8 mouse cellular contexts compared by ENCODE assay signal in the genomic region with DNA sequence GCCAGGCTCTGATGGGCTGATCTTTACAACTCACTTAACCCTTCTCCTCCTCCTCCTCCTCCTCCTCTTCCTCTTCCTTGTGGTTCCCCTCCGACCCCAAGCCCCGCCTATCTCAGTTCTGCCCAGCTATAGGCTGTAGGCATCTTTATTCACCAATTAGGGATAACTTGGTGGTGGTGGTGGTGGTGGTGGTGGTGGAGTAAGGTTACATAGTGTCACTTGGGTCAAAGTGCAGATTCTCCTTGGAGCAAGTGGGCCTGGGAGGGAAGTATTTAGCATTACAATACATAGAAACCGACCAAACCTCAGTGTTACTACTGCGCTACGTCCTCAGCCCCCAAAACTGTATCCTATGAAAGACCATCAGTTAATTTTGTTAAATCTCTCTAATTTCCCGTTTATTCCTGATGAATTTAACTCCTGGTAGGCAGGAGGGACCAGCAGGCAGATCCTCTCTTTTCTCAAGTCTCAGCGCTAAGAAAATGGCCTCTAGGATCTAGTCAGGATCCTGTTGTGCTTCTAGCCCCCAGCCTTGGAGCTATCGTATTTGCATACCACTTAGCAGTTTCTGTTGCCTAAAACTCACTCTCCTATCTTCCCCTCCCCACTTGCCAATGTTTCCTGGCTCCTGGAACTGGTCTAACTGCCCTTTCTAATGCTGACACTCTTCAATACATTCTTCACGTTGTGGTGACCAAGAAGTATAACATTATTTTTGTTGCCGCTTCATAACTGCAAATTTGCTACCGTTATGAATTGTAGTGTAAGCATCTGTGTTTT. TPM values are rescaled to one million over a fixed set of nuclear protein-coding genes. Genes with fewer than 3 reads are reported as not detected.
DNase-seq lines count a peak whose midpoint lies in the region; ATAC-seq and TF ChIP-seq lines count a peak whose summit lies in the region.

No protein-coding gene starts in this region.

- no peak for DNase-seq in lung, adult 2 months
- no peak for DNase-seq in forebrain, embryonic 11.5 days (ENCODE audit: low spot score)
- peak; percentile 61 for DNase-seq in liver
- DNase-seq in right cerebral cortex, postnatal 14 days, result no peak
- DNase-seq in layer of hippocampus, adult 8-10 months (ENCODE audit: low spot score in 2 of 2), result no peak
- no peak for DNase-seq in urinary bladder, postnatal 10 days (ENCODE audit: low spot score)

- H3K4me1 ChIP-seq in lung, embryonic 15.5 days, result peaks cover 19% of the 10 kb centered on the region
- peaks cover 4% of the 10 kb centered on the region for H3K4me1 ChIP-seq in lung, adult 2 months (ENCODE audit: control insufficient read depth, insufficient read depth, low read length)
- peaks cover 1% of the 10 kb centered on the region; the same call in 1 of the 2 replicates for H3K4me1 ChIP-seq in forebrain, embryonic 11.5 days (replicated peaks; ENCODE audit: control insufficient read depth, insufficient read depth, low read length)
- H3K4me1 ChIP-seq in stomach, embryonic 16.5 days (ENCODE audit: control insufficient read depth, insufficient read depth, low read length), result peaks cover 3% of the 10 kb centered on the region; the same call in 1 of the 2 replicates

- no peak for ATAC-seq in lung, embryonic 15.5 days (ENCODE audit: borderline replicate concordance, extremely low read depth, low FRiP score, low TSS enrichment)
- ATAC-seq in forebrain, embryonic 11.5 days (replicated peaks; ENCODE audit: low FRiP score), result no peak
- ATAC-seq in stomach, embryonic 16.5 days (ENCODE audit: insufficient read depth, low FRiP score), result no peak

- peak overlapping the region; percentile 97 for H3K27ac ChIP-seq in lung, embryonic 15.5 days
- peak overlapping the region; percentile 89 for H3K27ac ChIP-seq in forebrain, embryonic 11.5 days (ENCODE audit: low read depth, low read length)
- peak overlapping the region; percentile 99 for H3K27ac ChIP-seq in stomach, embryonic 16.5 days (ENCODE audit: low read length)

- H3K27me3 ChIP-seq in lung, embryonic 15.5 days, result peaks cover 30% of the 10 kb centered on the region; the same call in 1 of the 2 replicates
- H3K27me3 ChIP-seq in forebrain, embryonic 11.5 days (ENCODE audit: control insufficient read depth, insufficient read depth, low read length), result peaks cover 9% of the 10 kb centered on the region; the same call in 1 of the 2 replicates
- peaks cover 4% of the 10 kb centered on the region; the same call in 1 of the 2 replicates for H3K27me3 ChIP-seq in stomach, embryonic 16.5 days (ENCODE audit: control insufficient read depth, insufficient read depth, low read length)

- TF ChIP-seq CTCF in lung, adult 2 months (IDR thresholded peaks at IDR 0.05; ENCODE audit: insufficient read depth, low read length), result no peak

- peak overlapping the region; percentile 58 for H3K4me2 ChIP-seq in lung, embryonic 15.5 days
- H3K4me2 ChIP-seq in forebrain, embryonic 11.5 days (ENCODE audit: low read depth, low read length, severe bottlenecking), result peak overlapping the region; percentile 56; the same call in 1 of the 2 replicates
- H3K4me2 ChIP-seq in stomach, embryonic 16.5 days (ENCODE audit: low read depth, low read length), result peak overlapping the region; percentile 55; the same call in 1 of the 2 replicates

- H3K9me3 ChIP-seq in lung, embryonic 15.5 days, result no peaks in the 10 kb centered on the region
- no peaks in the 10 kb centered on the region for H3K9me3 ChIP-seq in forebrain, embryonic 11.5 days (ENCODE audit: control insufficient read depth, low read length)
- no peaks in the 10 kb centered on the region for H3K9me3 ChIP-seq in stomach, embryonic 16.5 days (replicated peaks; ENCODE audit: control insufficient read depth, low read length)

- WGBS in lung, embryonic 15.5 days, result 32% methylated on average over 11 of the region's 11 CpGs
- WGBS in lung, adult 2 months, result 41% methylated on average over 11 of the region's 11 CpGs
- 14% methylated on average over 11 of the region's 11 CpGs for WGBS in forebrain, embryonic 11.5 days
- 33% methylated on average over 11 of the region's 11 CpGs for WGBS in stomach, embryonic 16.5 days

- no peak overlapping the region for H3K4me3 ChIP-seq in lung, embryonic 15.5 days
- H3K4me3 ChIP-seq in lung, adult 2 months (replicated peaks; ENCODE audit: extremely low read depth, low read depth, low read length), result no peak overlapping the region
- peak overlapping the region; percentile 22; the same call in 1 of the 2 replicates for H3K4me3 ChIP-seq in forebrain, embryonic 11.5 days (ENCODE audit: low read depth, low read length)
- no peak overlapping the region; the same call in 1 of the 2 replicates for H3K4me3 ChIP-seq in stomach, embryonic 16.5 days (replicated peaks; ENCODE audit: low read length)

- no peak for TF ChIP-seq POLR2A in lung, adult 2 months (IDR thresholded peaks at IDR 0.05; ENCODE audit: borderline replicate concordance, extremely low read depth, low read depth, low read length)

- H3K9ac ChIP-seq in lung, embryonic 15.5 days, result no peak overlapping the region
- H3K9ac ChIP-seq in forebrain, embryonic 11.5 days (ENCODE audit: low read length), result peak overlapping the region; percentile 68
- peak overlapping the region; percentile 76 for H3K9ac ChIP-seq in stomach, embryonic 16.5 days (ENCODE audit: low read length)

- H3K36me3 ChIP-seq in lung, embryonic 15.5 days, result no peaks in the 10 kb centered on the region
- no peaks in the 10 kb centered on the region for H3K36me3 ChIP-seq in forebrain, embryonic 11.5 days (ENCODE audit: control insufficient read depth, insufficient read depth, low read length)
- no peaks in the 10 kb centered on the region for H3K36me3 ChIP-seq in stomach, embryonic 16.5 days (ENCODE audit: control insufficient read depth, insufficient read depth, low read length)

RNA-seq across cellular contexts. Expression of a gene that starts 39.9 kb away (rescaled TPM):
- 122 and 125 TPM in 2 replicates for polyA plus RNA-seq in lung, embryonic 15.5 days (2015; fragmentation: Nextera tagmentation; extraction: Ambion mirVana)
- polyA plus RNA-seq in lung, adult 2 months (2012; rRNA removed), result 24.6 and 30.1 TPM in 2 replicates
- 193 and 198 TPM in 2 replicates for polyA plus RNA-seq in forebrain, embryonic 11.5 days (2014; fragmentation: Nextera tagmentation; extraction: Ambion mirVana)
- 116 and 117 TPM in 2 replicates for polyA plus RNA-seq in stomach, embryonic 16.5 days (2015; fragmentation: Nextera tagmentation; extraction: Ambion mirVana)
- total RNA-seq in layer of hippocampus, adult 8-10 months (2022), result 100 to 1,000 TPM; 146 to 229 (median 193) TPM
